Mouse (Mus musculus) cortical plate, adult 2 months (tissue): ENCODE measurements around the gene Cyp4f18. TPM values are rescaled to one million over a fixed set of nuclear protein-coding genes. Genes with fewer than 3 reads are reported as not detected.
"Not testable (repeated sequence)": the region's sequence is repeated elsewhere in the genome, so short reads cannot be mapped to it uniquely, and the experiment has no call there.

Source experiments
- H3K27ac ChIP-seq: fragments of 200-500 bp; 2 replicates; pipeline ENCODE4 v1.5.1; 2012; ENCODE audit warnings: low read length, control low read depth, inconsistent platforms; ENCODE audit not compliant: insufficient read depth
- H3K4me1 ChIP-seq: fragments of 200-500 bp; 2 replicates; pipeline ENCODE4 v1.6.1; 2011; ENCODE audit warnings: low read length; ENCODE audit not compliant: control insufficient read depth, insufficient read depth
- H3K4me3 ChIP-seq: fragments of 200-500 bp; 2 replicates; pipeline ENCODE4 v1.5.1; 2011; ENCODE audit warnings: mild to moderate bottlenecking, low read length, control low read depth; ENCODE audit not compliant: insufficient read depth
- CTCF ChIP-seq: fragments of 200-500 bp; IDR thresholded peaks from 2 replicates; pipeline ENCODE4 v1.5.1; 2011; ENCODE audit warnings: mild to moderate bottlenecking, control low read depth, low read length; ENCODE audit not compliant: insufficient read depth; ENCODE audit errors: extremely low read depth
- POLR2A ChIP-seq: fragments of 200-500 bp; IDR thresholded peaks from 2 replicates; pipeline ENCODE4 v1.6.1; 2011; ENCODE audit warnings: mild to moderate bottlenecking, low read length, control low read depth; ENCODE audit not compliant: insufficient read depth; ENCODE audit errors: extremely low read depth
- polyA plus RNA-seq: library from polyadenylated mRNA; depleted of rRNA; stranded (reverse); fragments of >200 nt; gene quantifications from 2 replicates; pipeline ENCODE4 v1.2.3, GENCODE M21; 2012; rRNA removed

Cyp4f18 gene
- polyA plus RNA-seq, 1 experiment = 0.17 TPM

- no peaks in the 10 kb centered on the region for H3K4me1 ChIP-seq
- no peak for TF ChIP-seq POLR2A
- no peak for TF ChIP-seq CTCF
- H3K27ac ChIP-seq = no peak overlapping the region
- H3K4me3 ChIP-seq = no peak overlapping the region
These were observed 54.8 kb downstream of the Cyp4f18 start for GRCm38 (mm10) chr8:71954666-71955065.

- not testable (repeated sequence) for H3K4me3 ChIP-seq, H3K4me1 ChIP-seq, H3K27ac ChIP-seq
These were observed 56.3 kb downstream of the Cyp4f18 start for GRCm38 (mm10) chr8:71952961-71953700.

- no peaks in the 10 kb centered on the region for H3K4me1 ChIP-seq
- H3K4me3 ChIP-seq = no peak overlapping the region
- H3K27ac ChIP-seq = no peak overlapping the region
- TF ChIP-seq CTCF = no peak
- no peak for TF ChIP-seq POLR2A
These were observed 56.9 kb downstream of the Cyp4f18 start for GRCm38 (mm10) chr8:71952489-71952888.

GRCm38 (mm10) chr8:71951436-71952161 is 57.8 kb downstream of the Cyp4f18 start:
- no peaks in the 10 kb centered on the region for H3K4me1 ChIP-seq
- H3K4me3 ChIP-seq = peak overlapping the region; percentile 63
- H3K27ac ChIP-seq = no peak overlapping the region
- TF ChIP-seq CTCF = no peak
- TF ChIP-seq POLR2A = no peak

- H3K4me3 ChIP-seq = peak within 1 kb of the TSS; percentile 63
- no peaks in the 10 kb centered on the region for H3K4me1 ChIP-seq
- H3K27ac ChIP-seq = peak within 1 kb of the TSS; percentile 33; the same call in 1 of the 2 replicates
- TF ChIP-seq POLR2A = peak; percentile 78
- no peak for TF ChIP-seq CTCF
These were observed 58.8 kb downstream of the Cyp4f18 start, which contains the start of gene Zfp961 for GRCm38 (mm10) chr8:71950482-71951221. Gene Zfp961, plus strand, starts transcription at chr8:71951038.

GRCm38 (mm10) chr8:71948624-71949023 is 60.8 kb downstream of the Cyp4f18 start:
- TF ChIP-seq POLR2A (no peak), CTCF (no peak)
- H3K27ac ChIP-seq = no peak overlapping the region
- no peaks in the 10 kb centered on the region for H3K4me1 ChIP-seq
- H3K4me3 ChIP-seq = no peak overlapping the region

- Histone ChIP-seq H3K4me1 (no peaks in the 10 kb centered on the region), H3K27ac (no peak overlapping the region), H3K4me3 (no peak overlapping the region)
- TF ChIP-seq POLR2A (no peak), CTCF (no peak)
These were observed 67.7 kb downstream of the Cyp4f18 start for GRCm38 (mm10) chr8:71941776-71942175.

GRCm38 (mm10) chr8:71940293-71941208 is 68.9 kb downstream of the Cyp4f18 start:
- Histone ChIP-seq H3K4me1 (no peaks in the 10 kb centered on the region), H3K27ac (no peak overlapping the region), H3K4me3 (no peak overlapping the region)
- TF ChIP-seq CTCF (no peak), POLR2A (no peak)

Other genes starting within 250 kb of the Cyp4f18 start
- 2.9 TPM in 2 replicates for gene Zfp709, start 127.6 kb downstream of the Cyp4f18 start, polyA plus RNA-seq
- gene Zfp882, start 101.0 kb downstream of the Cyp4f18 start, polyA plus RNA-seq = 4.3 and 4.8 TPM in 2 replicates
- 20.0 and 20.3 TPM in 2 replicates for gene Zfp617, start 101.0 kb downstream of the Cyp4f18 start, polyA plus RNA-seq
- gene Zfp961, start 58.6 kb downstream of the Cyp4f18 start, polyA plus RNA-seq = 14.2 and 15.7 TPM in 2 replicates
- gene Olfr372, start 31.6 kb upstream of the Cyp4f18 start, polyA plus RNA-seq = not detected in 2 replicates
- gene Olfr373, start 73.6 kb upstream of the Cyp4f18 start, polyA plus RNA-seq = not detected in 2 replicates
- gene Olfr374, start 97.4 kb upstream of the Cyp4f18 start, polyA plus RNA-seq = 0.02 TPM in 1 of 2 replicates, not detected in the other
- 35.1 and 37.0 TPM in 2 replicates for gene Tpm4, start 125.3 kb upstream of the Cyp4f18 start, polyA plus RNA-seq
- 58.6 and 62.1 TPM in 2 replicates for gene Rab8a, start 151.6 kb upstream of the Cyp4f18 start, polyA plus RNA-seq
- 0.06 and 0.13 TPM in 2 replicates for gene Hsh2d, start 180.0 kb upstream of the Cyp4f18 start, polyA plus RNA-seq
- gene Cib3, start 203.2 kb upstream of the Cyp4f18 start, polyA plus RNA-seq = not detected in 2 replicates
- not detected in 2 replicates for gene Gm11034, start 204.0 kb upstream of the Cyp4f18 start, polyA plus RNA-seq
- 69.6 and 79.2 TPM in 2 replicates for gene Fam32a, start 210.1 kb upstream of the Cyp4f18 start, polyA plus RNA-seq
- 101 and 104 TPM in 2 replicates for gene Ap1m1, start 230.4 kb upstream of the Cyp4f18 start, polyA plus RNA-seq